Mouse (Mus musculus): ENCODE measurements around the gene Ccdc92b. TPM values are rescaled to one million over a fixed set of nuclear protein-coding genes. Genes with fewer than 3 reads are reported as not detected.

Ccdc92b gene
- polyA plus RNA-seq, 1 experiment from 2014 or later, result 5.3 TPM

DNA sequence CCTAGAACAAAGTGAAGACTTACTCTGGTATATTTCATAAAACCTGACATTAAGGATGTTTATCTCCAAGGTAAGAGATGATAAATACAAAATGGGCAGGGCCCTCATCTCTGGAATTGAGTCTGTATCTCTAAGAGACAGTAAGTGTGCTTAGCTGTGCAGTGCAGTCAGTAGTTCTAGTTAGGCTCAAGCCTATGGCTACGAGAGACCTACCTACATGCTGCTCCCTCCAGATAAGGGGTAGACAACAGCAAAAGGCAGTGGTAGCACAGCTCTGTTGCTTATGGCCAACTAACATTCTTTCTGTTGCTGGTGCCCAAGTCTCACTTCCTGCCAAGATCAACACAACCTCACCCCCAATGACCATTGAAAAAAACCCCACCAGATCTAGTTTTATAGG, 54.2 kb downstream of the Ccdc92b start:
- ATAC-seq (replicated peaks; ENCODE audit: low FRiP score), result peak; percentile 99
- H3K36me3 ChIP-seq (ENCODE audit: control insufficient read depth, insufficient read depth, low read length), result peaks cover 28% of the 10 kb centered on the region
- no peak overlapping the region for H3K4me3 ChIP-seq (ENCODE audit: low read depth, low read length)
- H3K4me1 ChIP-seq (replicated peaks; ENCODE audit: control insufficient read depth, insufficient read depth, low read length), result peaks cover 12% of the 10 kb centered on the region
- peak; percentile 31 for DNase-seq (ENCODE audit: low spot score)
- WGBS, result 34% methylated on average over 1 of the region's 1 CpGs
- no peaks in the 10 kb centered on the region for H3K9me3 ChIP-seq (ENCODE audit: control insufficient read depth, low read length)
- peak overlapping the region; percentile 51 for H3K27ac ChIP-seq (ENCODE audit: low read depth, low read length)
- H3K27me3 ChIP-seq (replicated peaks; ENCODE audit: control insufficient read depth, insufficient read depth, low read length), result no peaks in the 10 kb centered on the region
- peak overlapping the region; percentile 26; the same call in 1 of the 2 replicates for H3K4me2 ChIP-seq
- no peak overlapping the region for H3K9ac ChIP-seq (ENCODE audit: low read depth, low read length)

DNA sequence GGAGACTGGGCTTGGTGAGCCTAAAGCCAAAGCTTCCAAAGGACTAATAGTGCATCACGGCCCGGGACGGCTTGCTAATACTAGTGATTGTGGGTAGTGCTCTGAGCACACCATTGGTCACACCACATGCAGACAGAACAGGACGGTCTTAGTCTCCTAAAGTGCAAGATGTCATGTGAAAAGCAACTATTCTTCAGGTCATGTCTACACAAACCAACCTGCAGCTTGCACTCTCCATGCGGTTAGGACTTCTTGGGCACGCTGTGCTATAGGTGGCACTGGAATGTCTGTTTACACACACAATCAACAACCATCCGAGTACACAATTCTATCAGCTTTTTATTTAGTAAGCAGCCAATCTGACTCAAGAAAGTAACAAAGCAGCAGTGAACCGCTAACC, 55.3 kb downstream of the Ccdc92b start:
- Histone ChIP-seq H3K9ac (ENCODE audit: low read depth, low read length) (no peak overlapping the region), H3K4me2 (no peak overlapping the region), H3K36me3 (ENCODE audit: control insufficient read depth, insufficient read depth, low read length) (peaks cover 29% of the 10 kb centered on the region), H3K9me3 (ENCODE audit: control insufficient read depth, low read length) (no peaks in the 10 kb centered on the region), H3K27me3 (replicated peaks; ENCODE audit: control insufficient read depth, insufficient read depth, low read length) (no peaks in the 10 kb centered on the region), H3K27ac (ENCODE audit: low read depth, low read length) (peak overlapping the region; percentile 59), H3K4me1 (replicated peaks; ENCODE audit: control insufficient read depth, insufficient read depth, low read length) (peaks cover 12% of the 10 kb centered on the region), H3K4me3 (ENCODE audit: low read depth, low read length) (no peak overlapping the region)
- ATAC-seq (replicated peaks; ENCODE audit: low FRiP score), result no peak
- DNase-seq (ENCODE audit: low spot score), result no peak
- WGBS, result 94% methylated on average over 8 of the region's 8 CpGs

DNA sequence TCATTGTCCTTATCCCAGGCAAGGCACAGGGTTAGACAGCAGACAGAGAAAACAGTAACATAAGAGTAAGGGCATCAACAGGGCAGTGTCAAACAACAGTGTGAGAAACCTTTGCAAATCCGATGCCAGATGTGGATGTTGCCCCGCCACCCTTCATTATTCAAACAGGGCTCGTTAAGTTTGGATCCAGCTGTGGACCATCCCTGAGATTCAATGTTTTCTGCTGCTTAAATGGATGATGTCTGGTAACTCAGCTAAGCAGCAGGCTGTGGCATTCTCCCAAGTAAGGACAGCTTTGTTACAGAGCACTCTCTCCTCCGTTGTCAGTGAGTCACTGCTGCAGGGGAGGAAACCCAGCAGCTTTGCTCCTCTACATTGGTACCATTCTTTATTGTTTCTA, 55.8 kb downstream of the Ccdc92b start:
- peak overlapping the region; percentile 59; the same call in 1 of the 2 replicates for H3K27ac ChIP-seq (ENCODE audit: low read depth, low read length)
- 87% methylated on average over 4 of the region's 4 CpGs for WGBS

More for the DNA sequence above, 55.8 kb downstream of the Ccdc92b start:
- Histone ChIP-seq H3K4me3 (ENCODE audit: low read depth, low read length) (no peak overlapping the region), H3K4me1 (replicated peaks; ENCODE audit: control insufficient read depth, insufficient read depth, low read length) (peaks cover 12% of the 10 kb centered on the region), H3K4me2 (no peak overlapping the region), H3K36me3 (ENCODE audit: control insufficient read depth, insufficient read depth, low read length) (peaks cover 33% of the 10 kb centered on the region), H3K9ac (ENCODE audit: low read depth, low read length) (no peak overlapping the region), H3K9me3 (ENCODE audit: control insufficient read depth, low read length) (no peaks in the 10 kb centered on the region), H3K27me3 (replicated peaks; ENCODE audit: control insufficient read depth, insufficient read depth, low read length) (no peaks in the 10 kb centered on the region)
- no peak for ATAC-seq (replicated peaks; ENCODE audit: low FRiP score)
- DNase-seq (ENCODE audit: low spot score), result no peak

Other genes starting within 250 kb of the Ccdc92b start
- 2.1 TPM in 2 replicates for gene Rap1gap2, start 8.7 kb upstream of the Ccdc92b start, polyA plus RNA-seq (2014; fragmentation: Nextera tagmentation; extraction: Ambion mirVana)
- gene Cluh, start 29.9 kb downstream of the Ccdc92b start, polyA plus RNA-seq (2014; fragmentation: Nextera tagmentation; extraction: Ambion mirVana), result 60.9 and 61.4 TPM in 2 replicates
- 59.3 and 69.4 TPM in 2 replicates for gene Pafah1b1, start 105.1 kb downstream of the Ccdc92b start, polyA plus RNA-seq (2014; fragmentation: Nextera tagmentation; extraction: Ambion mirVana)
- gene Mettl16, start 151.2 kb downstream of the Ccdc92b start, polyA plus RNA-seq (2014; fragmentation: Nextera tagmentation; extraction: Ambion mirVana), result 57.7 and 63.0 TPM in 2 replicates
- gene Mnt, start 211.3 kb downstream of the Ccdc92b start, polyA plus RNA-seq (2014; fragmentation: Nextera tagmentation; extraction: Ambion mirVana), result 3.5 and 3.9 TPM in 2 replicates

Measured in liver, embryonic 11.5 days (tissue).